Mouse (Mus musculus) thymus, adult 2 months (tissue): ENCODE results near the gene Znhit3.

Experiments used
- CTCF ChIP-seq: fragments of 200-500 bp; IDR thresholded peaks from 2 replicates; pipeline ENCODE4 v1.5.1; 2012; ENCODE audit warnings: mild to moderate bottlenecking, control low read depth, low read length, moderate library complexity, borderline replicate concordance; ENCODE audit not compliant: control insufficient read depth, poor library complexity, insufficient read depth; ENCODE audit errors: extremely low read depth
- POLR2A ChIP-seq: fragments of 200-500 bp; IDR thresholded peaks from 2 replicates; pipeline ENCODE4 v1.6.1; 2012; ENCODE audit warnings: mild to moderate bottlenecking, low read length, control low read depth, moderate library complexity; ENCODE audit not compliant: control insufficient read depth, poor library complexity, insufficient read depth; ENCODE audit errors: extremely low read depth

DNA sequence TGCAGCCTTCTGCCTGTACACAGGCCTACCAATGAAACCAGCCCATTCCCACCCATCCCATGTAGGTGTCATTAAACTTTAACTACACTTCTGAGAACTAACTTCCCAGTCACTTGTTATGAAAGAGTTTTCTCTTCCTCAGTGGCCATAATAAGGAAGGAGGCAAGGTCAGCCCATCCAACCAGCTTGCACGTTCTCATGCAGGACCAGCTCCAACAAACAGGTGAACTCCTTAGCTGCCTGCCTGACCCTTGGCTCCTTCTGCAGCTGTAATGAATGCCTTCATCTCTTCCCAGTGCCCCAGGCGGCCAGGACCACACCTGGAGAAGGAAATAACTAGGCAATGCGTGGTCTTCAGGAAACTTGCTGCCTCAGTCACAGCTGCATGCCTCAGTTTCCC, 29.7 kb upstream of the Znhit3 start:
- TF ChIP-seq CTCF (no peak), POLR2A (no peak)
